Mouse (Mus musculus) telencephalon, adult 2 months (tissue): ENCODE measurements around the gene Gm42688.
A peak's percentile ranks its signal among the peaks of the same experiment; 100 is the strongest.
"Not testable (repeated sequence)": the region's sequence is repeated elsewhere in the genome, so short reads cannot be mapped to it uniquely, and the experiment has no call there.

Experiments
- DNase-seq: peaks from one replicate; pipeline ENCODE4 v3.0.0-alpha.2; 2011; ENCODE audit warnings: low read depth, low spot score

Gm42688 gene

DNA sequence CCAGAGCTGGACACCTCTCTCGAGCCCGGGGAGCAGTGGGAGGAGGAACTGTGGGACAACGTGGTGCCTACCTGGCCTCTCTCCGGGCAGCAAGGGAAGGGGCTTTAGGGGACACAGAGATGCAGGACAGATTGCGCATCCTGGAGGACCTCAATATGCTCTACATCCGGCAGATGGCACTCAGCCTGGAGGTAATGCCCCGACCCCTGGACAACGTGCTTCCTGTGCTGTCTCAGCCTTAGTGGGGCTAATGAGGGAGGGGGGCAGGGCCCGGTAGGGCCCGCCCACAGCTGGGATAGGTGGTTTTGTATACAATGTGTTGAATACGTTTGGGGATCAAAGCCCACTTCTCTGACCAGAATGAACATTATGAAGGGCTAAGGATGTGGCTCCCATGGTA is 36.6 kb downstream of the Gm42688 start:
- DNase-seq: no peak

DNA sequence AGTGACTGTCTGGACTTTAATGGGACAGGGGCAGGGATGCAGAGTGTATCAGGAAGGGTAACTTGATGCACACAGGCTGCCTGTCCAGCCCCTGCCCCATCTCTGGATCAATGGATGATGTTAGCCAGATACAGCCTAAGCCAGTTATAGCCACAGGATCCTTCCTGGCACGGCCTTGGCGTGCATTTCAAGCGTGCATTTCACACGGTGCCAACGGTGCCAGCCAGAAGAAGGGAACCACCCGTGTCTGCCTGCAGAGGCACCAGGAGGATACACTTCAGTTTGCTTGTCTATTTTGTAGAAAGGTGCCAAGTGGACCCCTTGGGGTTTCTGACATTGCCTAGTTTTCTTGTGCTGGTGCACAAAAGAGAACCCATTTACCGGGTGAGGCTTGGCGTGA is 38.6 kb downstream of the Gm42688 start:
- DNase-seq: no peak

DNA sequence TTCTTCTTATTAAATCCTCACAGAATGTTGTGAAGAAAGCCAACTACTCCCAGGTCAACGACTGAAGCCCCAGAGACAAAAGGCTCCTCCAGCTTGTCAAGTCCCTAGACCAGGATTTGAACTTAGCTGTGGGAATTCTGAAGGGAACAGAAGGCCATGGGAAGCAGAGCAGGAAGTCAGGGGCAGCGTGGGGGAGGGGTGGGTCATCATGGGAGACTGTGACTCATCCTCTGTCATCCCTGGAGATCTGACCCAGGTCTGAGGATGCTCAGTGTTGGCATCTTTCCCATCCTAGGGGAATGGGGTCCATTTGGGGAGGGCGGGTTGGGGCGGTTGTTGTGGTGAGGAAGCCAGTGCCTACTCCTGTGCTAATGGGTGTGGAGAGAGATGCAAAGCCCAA is 40.2 kb downstream of the Gm42688 start:
- no peak for DNase-seq

DNA sequence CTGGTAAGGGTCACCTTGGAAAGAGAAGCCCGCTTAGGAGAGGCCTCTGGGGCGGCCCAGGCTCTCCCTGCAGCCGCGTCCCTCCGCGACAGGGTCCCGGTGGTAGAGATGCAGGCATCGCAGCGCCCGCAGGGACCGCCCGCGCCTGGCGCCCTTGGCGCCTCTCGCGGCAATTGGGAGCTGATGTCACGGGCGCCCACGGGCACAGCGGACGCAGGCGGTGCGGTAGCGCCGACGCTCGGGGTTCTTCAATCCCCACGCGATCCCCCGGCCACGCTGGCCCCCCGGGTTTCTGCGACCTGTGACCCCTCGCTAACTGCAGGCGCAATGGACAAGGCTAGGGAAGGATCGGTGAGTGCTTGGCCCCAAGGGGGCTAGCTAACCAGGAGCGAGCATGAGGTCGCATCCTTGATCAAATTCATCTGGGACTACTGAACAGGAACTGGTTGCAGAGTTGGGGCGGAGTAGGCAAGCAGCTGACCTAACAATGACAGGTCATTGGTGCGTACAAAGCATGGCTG is 40.9 kb downstream of the Gm42688 start:
- peak; percentile 32 for DNase-seq

DNA sequence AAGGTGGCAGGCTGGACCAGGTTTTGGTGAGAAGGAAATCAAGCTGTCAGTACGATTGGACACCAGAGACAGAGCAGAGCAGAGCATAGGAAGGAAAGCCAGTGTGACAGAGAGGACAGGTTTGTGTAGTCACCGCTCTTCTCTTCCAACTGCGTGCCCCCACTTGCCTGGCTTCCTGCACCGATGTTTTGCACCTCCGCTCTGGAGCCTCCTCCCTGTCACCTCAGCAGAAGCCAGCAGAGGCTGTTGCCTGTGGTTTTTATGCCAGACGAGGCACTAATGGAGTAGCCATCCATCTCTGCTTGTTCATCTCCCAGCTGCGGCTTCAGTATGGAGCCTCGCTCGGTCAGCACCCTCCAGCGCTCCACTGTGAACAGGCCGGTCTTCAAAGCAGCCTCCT is 41.5 kb downstream of the Gm42688 start:
- peak; percentile 26 for DNase-seq

DNA sequence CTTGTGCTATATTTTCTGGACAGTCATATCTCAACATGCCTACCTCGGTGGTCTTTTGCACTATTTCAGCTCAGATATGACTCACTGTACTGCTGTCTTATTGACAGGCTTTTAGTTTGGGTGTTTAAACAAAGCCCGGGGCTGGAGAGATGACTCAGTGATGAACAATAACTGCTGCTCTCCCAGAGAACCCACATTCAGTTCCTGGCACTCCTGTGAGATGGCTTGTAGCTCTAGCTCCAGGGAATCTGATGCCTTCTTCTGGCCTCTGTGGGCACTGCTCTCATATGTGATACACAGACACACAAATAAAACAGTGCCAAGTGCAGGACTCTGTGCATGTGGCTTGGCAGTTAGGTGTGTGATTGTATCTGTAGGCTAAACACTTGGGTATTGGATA is 43.8 kb downstream of the Gm42688 start:
- no peak for DNase-seq

DNA sequence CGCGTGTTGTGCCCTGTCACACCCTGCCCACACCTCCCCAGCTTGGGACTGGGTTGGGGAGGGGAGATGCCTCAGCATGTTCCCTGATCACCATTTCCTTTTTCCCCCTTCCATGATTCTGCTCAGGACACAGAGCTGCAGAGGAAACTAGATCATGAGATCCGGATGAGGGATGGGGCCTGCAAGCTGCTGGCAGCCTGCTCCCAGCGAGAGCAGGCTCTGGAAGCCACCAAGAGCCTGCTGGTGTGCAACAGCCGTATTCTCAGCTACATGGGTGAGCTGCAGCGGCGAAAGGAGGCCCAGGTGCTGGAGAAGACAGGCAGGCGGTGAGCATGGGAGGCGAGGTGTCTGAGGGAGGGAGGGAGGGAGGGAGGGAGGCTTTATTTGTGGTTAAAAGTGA is 44.4 kb downstream of the Gm42688 start:
- peak; percentile 18 for DNase-seq

DNA sequence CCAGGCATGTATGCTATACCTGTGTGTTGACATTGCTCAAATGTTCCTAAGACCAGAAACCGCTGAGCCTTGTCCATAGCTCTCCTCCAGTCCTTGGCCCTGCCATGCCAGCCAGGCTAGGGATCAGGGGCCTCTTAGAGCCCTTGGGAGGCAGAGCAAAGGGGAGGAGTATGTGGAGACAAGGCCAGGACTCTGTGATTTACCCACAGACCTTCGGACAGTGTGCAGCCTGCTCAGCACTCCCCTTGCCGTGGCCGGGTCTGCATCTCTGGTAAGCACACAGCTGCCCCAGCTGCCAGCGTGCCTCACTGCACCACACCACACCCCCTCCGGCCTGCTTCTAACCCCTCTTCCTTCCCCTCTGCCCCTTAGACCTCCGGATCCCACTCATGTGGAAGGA is 45.9 kb downstream of the Gm42688 start:
- no peak for DNase-seq

DNA sequence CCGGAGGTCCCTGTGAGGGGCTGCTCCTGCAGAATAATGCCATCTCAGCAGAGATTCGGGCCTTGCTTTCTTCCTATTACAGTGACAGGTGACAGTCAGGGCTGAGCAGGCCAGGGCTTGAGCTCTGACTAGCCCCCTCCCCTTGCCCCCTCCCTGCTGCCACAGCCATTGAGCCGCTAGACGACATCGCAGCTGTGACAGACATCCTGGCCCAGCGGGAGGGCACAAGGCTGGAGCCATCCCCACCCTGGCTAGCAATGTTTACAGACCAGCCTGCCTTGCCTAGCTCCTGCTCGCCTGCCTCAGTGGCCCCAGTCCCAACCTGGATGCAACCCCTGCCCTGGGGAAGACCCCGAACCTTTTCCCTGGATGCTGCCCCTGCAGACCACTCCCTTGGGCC is 50.3 kb downstream of the Gm42688 start:
- DNase-seq: no peak

DNA sequence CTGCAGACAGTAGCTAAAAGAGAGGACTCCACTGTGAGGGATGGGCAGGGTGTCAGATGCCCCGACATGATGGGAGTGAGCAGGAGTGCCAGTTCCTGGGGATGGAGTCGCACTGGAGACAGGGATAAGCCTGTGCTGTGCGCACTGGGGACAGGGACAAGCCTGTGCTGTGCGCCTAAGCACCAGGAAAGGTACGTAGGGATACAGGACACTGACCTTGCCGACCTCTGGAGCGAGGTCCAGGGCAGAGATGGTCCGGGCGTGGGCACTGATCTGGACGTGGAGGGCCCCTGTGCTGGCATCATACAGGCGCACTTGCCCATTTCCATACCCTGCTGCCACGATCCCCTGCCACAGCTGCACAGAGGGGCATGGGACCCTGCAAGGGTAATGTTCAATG is 51.6 kb downstream of the Gm42688 start:
- no peak for DNase-seq

DNA sequence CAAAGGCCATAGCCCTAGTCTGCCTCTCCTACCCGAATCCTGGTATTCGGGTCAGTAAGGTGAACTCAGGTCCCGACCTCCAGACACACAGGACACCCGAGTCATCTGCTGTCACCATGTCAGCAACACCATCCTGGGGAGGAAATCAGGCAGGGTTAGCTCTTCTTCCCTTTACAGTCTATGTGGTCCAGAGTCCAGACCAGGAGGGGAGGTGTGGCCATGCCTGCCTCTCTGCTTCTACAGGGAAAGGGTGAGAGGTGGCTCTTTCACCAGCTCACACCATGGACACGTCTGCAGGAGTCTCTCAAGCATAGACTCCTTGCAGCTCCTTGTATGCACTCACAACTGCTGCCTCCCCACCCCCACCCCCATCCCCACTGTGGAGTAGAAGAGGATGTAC is 52.1 kb downstream of the Gm42688 start:
- DNase-seq: no peak

DNA sequence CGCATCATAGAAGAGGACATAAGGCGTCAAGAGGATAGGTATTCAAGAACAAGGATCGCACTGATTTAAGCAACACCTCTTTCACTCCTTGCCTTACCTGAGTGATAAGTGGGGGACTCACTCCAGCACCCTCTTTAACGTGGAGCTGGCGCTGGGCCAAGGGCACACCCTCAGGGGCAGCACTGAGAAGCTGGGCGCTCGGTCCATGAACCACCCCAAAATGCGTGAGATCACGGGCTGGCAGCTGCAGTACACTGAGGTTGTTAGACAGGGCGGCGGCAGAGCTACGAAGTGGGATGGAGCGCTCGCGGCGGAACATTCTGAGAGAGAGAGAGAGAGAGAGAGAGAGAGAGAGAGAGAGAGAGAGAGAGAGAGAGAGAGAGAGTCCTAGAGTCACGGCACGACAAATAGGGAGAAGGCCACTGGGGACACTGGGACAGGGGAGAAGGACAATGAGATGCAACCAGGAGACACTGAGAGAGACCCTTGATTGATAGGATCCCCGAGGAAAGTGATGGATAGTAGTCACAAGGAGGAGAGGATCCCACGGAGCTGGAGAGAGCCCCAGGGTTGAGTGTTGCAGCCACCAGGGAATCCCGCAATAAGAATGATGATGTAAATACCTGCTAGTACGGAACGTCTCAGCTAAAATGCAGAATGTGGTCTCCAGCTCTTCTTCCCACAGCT is 54.3 kb downstream of the Gm42688 start:
- no peak for DNase-seq

DNA sequence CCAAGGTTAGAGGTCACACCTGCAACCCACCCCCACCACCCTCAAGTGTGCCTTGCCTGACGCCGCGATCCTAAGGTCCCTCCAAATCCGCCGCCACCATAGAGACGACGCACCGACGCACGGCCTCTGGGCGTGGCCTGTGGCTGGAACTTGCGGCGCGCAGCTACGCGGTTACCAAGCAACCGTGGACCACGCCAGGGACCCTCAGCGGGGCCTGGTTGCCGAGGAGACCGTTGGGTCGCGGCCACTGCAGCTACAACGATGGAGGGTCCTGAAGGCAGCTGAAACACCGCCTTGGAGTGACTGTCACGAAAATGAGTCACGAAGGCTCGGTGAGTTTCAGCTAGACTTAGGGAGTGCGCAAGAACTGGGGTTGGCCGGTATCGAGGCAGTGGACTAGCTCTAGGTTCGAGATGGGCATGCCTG is 54.9 kb downstream of the Gm42688 start, which contains the start of the genes Wdr54 and 1700003E16Rik:
Wdr54 (minus strand) TSS at position 139 of the 426 bp plus-strand sequence.
1700003E16Rik (plus strand) TSS at position 146 of the 426 bp plus-strand sequence.
- DNase-seq: no peak

DNA sequence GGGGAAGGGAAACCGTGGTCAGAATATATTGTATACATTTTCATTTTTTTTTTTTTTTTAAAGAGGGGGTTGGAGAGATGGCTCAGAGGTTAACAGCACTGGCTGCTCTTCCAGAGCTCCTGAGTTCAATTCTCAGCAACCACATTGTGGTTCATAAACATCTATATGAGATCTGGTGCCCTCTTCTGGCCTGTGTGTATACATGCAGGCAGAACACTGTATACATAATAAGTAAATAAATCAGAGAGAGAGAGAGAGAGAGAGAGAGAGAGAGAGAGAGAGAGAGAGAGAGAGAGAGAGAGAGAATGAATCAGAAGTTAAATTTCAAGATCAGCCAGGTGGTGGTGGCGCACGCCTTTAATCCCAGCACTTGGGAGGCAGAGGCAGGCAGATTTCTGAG is 58.0 kb downstream of the Gm42688 start:
- not testable (repeated sequence) for DNase-seq
